Mouse (Mus musculus) forebrain, embryonic 13.5 days (tissue): ENCODE measurements at regions not wholly inside any gene's neighbourhood (a gene's known extent, or its start where the extent isn't known, plus 50 kb on each side); places are given as distances from the start of the nearest gene placed in this dataset.

ENCODE experiments used
- ATAC-seq: fragments of 200-750 bp; cut with Nextera tagmentation; 2 replicates; pipeline ENCODE4 v1.8.0; 2017
- H3K27ac ChIP-seq: fragments of 300-500 bp; sonication (generic); 2 replicates; pipeline ENCODE4 v1.5.1; 2015; ENCODE audit warnings: inconsistent platforms, mild to moderate bottlenecking, moderate library complexity
- H3K27me3 ChIP-seq: fragments of 300-500 bp; sonication (generic); 2 replicates; pipeline ENCODE4 v1.6.1; 2015; ENCODE audit warnings: mild to moderate bottlenecking, inconsistent platforms
- H3K36me3 ChIP-seq: fragments of 300-500 bp; sonication (generic); 2 replicates; pipeline ENCODE4 v1.6.1; 2015; ENCODE audit warnings: mild to moderate bottlenecking, inconsistent platforms; ENCODE audit not compliant: poor library complexity, severe bottlenecking
- H3K4me1 ChIP-seq: fragments of 300-500 bp; sonication (generic); 2 replicates; pipeline ENCODE4 v1.6.1; 2015; ENCODE audit warnings: inconsistent platforms
- H3K4me2 ChIP-seq: fragments of 300-500 bp; sonication (generic); 2 replicates; pipeline ENCODE4 v1.6.1; 2015; ENCODE audit warnings: inconsistent platforms, mild to moderate bottlenecking, moderate library complexity
- H3K4me3 ChIP-seq: fragments of 300-500 bp; sonication (generic); 2 replicates; pipeline ENCODE4 v1.5.1; 2015; ENCODE audit warnings: mild to moderate bottlenecking, inconsistent platforms
- H3K9ac ChIP-seq: fragments of 300-500 bp; sonication (generic); 2 replicates; pipeline ENCODE4 v1.6.1; 2015; ENCODE audit warnings: mild to moderate bottlenecking, inconsistent platforms
- H3K9me3 ChIP-seq: fragments of 300-500 bp; sonication (generic); replicated peaks from 2 replicates; pipeline ENCODE4 v1.6.1; 2016; ENCODE audit warnings: inconsistent platforms
- WGBS: fragments of 180-500 bp; shearing (Covaris S2); methylation state at CpG from one replicate; pipeline ENCODE4 v1.1.7; 2015; 5-methylcytosine and 5-hydroxymethylcytosine counted together

DNA sequence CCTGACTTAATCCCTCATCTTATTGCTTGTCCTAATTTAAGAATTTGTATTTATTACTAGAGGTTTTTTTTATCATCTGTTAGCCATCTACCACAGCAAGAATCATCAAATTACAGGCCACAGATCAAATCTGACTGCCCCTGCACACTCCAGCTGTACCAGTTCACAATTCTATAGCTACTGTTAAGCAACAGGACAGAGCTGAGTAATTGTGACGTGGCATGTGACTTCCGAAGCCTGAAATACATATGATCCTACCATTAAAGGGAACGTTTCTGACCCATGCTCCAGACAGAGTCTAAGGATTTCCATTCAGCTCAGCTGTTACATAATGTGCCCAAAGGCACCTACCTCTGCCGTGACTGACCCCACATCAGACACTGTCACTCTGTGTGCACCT is 74.0 kb upstream of the Mboat1 start:
- H3K36me3 ChIP-seq, result no peaks in the 10 kb centered on the region
- 88% methylated on average over 4 of the region's 4 CpGs for WGBS
- no peaks in the 10 kb centered on the region for H3K27me3 ChIP-seq
- H3K4me3 ChIP-seq, result no peak overlapping the region
- H3K9me3 ChIP-seq, result no peaks in the 10 kb centered on the region
- no peak overlapping the region for H3K9ac ChIP-seq
- no peaks in the 10 kb centered on the region for H3K4me1 ChIP-seq
- no peak for ATAC-seq
- no peak overlapping the region for H3K27ac ChIP-seq
- no peak overlapping the region for H3K4me2 ChIP-seq

DNA sequence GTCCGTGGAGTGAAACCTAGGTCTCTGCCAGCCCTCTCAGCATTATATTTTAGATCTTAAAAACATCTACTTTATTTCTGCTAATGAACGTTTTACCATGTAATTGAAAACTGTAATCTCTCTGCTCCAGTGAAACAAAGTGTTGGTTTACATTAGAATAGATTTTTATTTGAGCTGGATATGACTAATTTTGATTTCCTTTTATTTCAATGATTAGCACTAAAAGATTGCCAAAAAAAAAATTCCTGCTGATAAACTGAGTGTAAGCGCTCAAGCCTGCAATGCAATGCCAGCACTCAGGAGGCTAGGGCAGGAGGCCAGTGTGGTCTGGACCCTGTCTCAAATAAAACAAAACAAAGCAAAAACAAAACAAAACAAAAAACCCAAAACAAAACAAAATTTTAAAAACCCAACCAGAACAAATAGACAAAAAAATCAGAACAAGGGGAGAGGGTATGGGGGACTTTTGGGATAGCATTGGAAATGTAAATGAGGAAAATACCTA is 69.3 kb upstream of the E2f3 start:
- no peak overlapping the region for H3K27ac ChIP-seq
- no peaks in the 10 kb centered on the region for H3K9me3 ChIP-seq
- ATAC-seq, result no peak
- no peaks in the 10 kb centered on the region for H3K4me1 ChIP-seq
- H3K4me2 ChIP-seq, result no peak overlapping the region
- no peak overlapping the region for H3K9ac ChIP-seq
- H3K36me3 ChIP-seq, result no peaks in the 10 kb centered on the region
- H3K27me3 ChIP-seq, result no peaks in the 10 kb centered on the region
- no peak overlapping the region for H3K4me3 ChIP-seq
- 89% methylated on average over 3 of the region's 3 CpGs for WGBS

DNA sequence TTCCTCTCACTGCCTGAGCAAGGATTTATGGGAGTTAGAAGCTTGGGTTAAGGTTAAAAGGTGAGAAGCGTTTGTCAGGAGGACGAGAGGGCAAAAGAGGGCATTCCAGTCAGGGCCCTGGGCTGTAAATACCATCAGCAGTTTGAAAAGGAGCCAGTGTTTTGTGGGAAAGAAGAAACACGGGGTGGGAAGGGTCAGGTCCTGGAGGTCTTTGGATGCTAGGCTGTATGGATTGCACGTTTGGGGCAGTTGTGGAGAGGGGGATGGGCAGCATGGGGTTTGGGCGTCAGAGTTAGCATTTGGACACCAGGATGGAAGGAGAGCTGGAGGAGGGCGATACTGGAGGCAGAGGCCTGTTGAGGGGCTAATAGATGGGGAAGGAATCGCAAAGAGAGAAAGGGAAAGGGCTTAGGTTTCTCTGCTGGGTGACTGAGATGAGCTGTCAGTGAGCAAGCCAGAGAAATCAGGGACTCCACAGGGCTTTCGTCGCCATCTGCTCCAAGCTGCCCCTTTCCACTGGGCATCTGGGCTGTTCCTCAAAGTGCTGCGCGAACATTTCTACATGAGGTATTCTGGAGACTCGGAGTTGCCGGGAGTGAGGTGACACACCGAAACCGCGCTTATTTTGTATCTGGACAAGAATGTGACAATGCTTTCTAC is 66.2 kb upstream of the E2f3 start:
- Histone ChIP-seq H3K27me3 (no peaks in the 10 kb centered on the region), H3K9me3 (no peaks in the 10 kb centered on the region), H3K4me2 (no peak overlapping the region), H3K4me1 (no peaks in the 10 kb centered on the region), H3K36me3 (no peaks in the 10 kb centered on the region), H3K27ac (no peak overlapping the region), H3K9ac (no peak overlapping the region), H3K4me3 (no peak overlapping the region)
- ATAC-seq, result no peak
- 74% methylated on average over 16 of the region's 16 CpGs for WGBS

DNA sequence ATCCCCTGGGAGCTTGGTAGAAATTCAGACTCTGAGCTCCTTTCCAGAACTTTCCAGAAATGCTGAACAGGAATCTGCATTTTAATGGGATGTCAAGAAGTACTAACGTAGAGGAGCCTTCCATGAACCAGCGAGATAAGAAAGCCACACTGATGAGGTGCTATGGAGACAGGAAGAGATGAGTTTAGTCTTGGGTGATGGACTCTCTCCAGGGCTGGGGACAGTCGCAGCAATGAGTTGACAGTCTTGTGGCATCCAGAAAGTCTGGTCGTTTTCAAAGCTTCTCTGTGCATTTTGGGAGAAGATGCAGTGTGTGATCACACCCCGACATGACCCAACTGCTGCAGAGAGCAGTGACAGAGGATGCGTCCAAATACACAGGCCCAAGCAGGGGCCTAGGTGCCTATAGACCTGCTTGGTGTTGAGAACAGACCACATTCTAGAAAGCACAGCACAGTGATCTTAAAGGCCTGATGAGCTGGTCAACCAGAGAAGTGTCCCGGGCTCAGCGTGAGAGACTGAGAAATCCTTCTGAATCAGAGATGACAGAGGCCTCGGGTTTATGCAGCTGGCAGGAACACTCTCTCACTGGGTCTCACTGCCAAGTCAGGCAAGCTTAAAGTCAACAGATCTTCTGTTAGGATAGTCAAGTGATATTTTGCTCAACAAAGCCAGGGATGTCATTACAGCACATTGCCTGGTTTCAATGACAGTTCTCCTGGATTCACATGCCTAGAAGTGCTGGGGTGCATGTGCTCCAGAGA is 65.1 kb upstream of the E2f3 start:
- Histone ChIP-seq H3K4me1 (no peaks in the 10 kb centered on the region), H3K36me3 (no peaks in the 10 kb centered on the region), H3K27me3 (no peaks in the 10 kb centered on the region), H3K4me3 (no peak overlapping the region), H3K4me2 (no peak overlapping the region), H3K9ac (no peak overlapping the region), H3K9me3 (no peaks in the 10 kb centered on the region), H3K27ac (no peak overlapping the region)
- 85% methylated on average over 9 of the region's 9 CpGs for WGBS
- no peak for ATAC-seq

DNA sequence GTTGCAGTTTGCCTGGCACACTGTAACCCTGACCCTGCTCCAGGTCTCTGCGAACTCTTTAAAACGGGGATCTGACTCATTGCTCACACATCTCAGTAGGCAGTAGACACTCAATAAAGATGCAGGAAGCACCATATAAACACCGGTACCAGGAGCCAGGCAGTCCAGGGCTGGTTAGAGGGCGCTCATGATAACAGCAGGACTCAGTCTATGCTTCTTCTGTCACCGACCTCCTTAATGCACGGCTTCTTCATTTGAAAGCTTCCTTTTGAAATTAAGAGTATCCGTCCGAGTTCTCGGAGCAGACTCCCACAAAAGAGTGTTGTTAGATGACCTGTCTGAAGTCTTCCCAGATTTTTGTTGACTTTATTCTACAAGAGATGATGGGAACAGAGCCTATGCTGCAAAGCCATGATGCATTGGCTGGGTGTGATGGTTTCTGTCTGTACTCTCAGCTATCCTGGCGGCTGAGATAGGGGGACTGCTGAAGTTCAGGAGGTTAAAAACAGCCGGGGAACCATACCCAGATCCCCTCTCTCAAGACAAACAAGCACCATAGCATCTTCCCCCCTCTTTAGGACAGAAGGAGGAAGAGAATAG is 62.5 kb upstream of the E2f3 start:
- no peaks in the 10 kb centered on the region for H3K4me1 ChIP-seq
- H3K9ac ChIP-seq, result no peak overlapping the region
- no peaks in the 10 kb centered on the region for H3K36me3 ChIP-seq
- 87% methylated on average over 11 of the region's 11 CpGs for WGBS
- ATAC-seq, result no peak
- H3K4me2 ChIP-seq, result no peak overlapping the region
- no peaks in the 10 kb centered on the region for H3K27me3 ChIP-seq
- H3K9me3 ChIP-seq, result no peaks in the 10 kb centered on the region
- no peak overlapping the region for H3K4me3 ChIP-seq
- no peak overlapping the region for H3K27ac ChIP-seq

DNA sequence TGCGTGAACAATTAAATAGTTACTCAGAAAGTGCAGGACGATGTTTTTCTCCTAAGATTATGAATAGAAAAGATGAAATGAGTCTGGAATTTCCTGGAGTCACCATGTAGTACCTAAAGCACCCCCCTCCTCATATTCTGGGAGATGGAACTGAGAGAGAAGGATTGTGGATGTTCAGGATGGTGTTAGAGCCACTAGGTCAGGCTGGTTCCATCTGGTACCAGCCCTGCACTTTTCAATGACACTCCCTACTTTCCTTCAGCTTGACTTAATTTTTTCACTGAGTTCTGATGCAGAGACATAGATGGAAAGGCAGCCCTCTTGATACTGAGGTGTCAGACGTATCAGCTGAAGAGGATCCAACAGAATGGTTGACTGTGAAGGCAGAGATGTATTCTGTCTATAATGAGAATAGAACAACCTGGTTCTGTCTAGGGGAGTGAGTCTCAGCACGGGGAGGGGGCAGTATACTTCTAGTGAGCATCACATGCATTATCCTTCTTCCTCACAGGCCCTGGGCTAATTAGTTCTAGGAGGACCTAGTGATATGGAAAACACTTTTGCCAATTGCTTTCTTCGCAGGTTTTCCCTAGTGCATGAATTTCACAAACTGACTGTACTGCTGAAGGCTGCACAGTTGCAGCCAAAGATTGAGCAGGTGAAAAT is 60.8 kb upstream of the E2f3 start:
- Histone ChIP-seq H3K4me2 (no peak overlapping the region), H3K27ac (no peak overlapping the region), H3K4me1 (no peaks in the 10 kb centered on the region), H3K27me3 (no peaks in the 10 kb centered on the region), H3K36me3 (no peaks in the 10 kb centered on the region), H3K9me3 (no peaks in the 10 kb centered on the region), H3K9ac (no peak overlapping the region), H3K4me3 (no peak overlapping the region)
- WGBS, result 84% methylated on average over 5 of the region's 5 CpGs
- no peak for ATAC-seq

DNA sequence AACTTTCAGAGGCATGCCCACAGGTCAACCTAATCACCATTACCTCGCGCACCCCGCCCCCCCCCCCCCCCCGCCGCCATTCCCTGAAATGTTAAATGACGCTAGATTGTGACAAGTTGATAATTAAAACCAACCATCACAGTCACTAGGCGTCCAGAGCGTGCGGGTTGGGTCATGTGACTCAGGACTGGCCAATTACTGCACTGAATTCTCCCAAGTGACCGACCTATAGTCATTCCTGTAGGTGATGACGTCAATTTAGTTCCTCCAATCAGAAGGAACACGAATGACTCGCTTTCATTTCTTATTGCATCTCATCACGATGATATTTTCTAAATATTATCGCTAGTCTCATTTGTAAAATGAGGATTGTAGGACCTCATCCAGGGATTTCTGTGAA is 60.2 kb upstream of the E2f3 start:
- no peak overlapping the region for H3K4me2 ChIP-seq
- peak; percentile 71 for ATAC-seq
- no peaks in the 10 kb centered on the region for H3K36me3 ChIP-seq
- no peak overlapping the region for H3K9ac ChIP-seq
- H3K27me3 ChIP-seq, result no peaks in the 10 kb centered on the region
- H3K4me1 ChIP-seq, result no peaks in the 10 kb centered on the region
- no peak overlapping the region for H3K27ac ChIP-seq
- no peaks in the 10 kb centered on the region for H3K9me3 ChIP-seq
- WGBS, result 56% methylated on average over 15 of the region's 15 CpGs
- no peak overlapping the region for H3K4me3 ChIP-seq

DNA sequence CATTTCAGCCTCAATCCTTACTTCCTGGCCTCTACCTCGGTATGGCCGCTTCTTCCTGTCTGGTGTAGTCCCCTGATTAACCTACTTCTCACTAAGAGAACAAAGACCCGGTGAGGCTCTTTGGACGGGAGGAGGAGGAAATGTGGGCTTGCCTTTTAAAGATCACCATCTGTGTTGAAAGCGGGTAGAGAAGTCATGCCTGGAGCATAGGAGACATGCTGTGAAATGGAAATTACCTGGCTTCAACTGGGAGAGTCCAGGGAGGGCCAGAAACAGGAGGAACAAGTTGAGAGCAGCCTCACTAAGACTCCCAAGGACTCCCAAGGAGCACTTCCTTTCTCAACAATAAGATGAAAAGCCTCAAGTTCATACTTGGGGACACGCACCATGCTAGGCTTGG is 59.4 kb upstream of the E2f3 start:
- 79% methylated on average over 6 of the region's 6 CpGs for whole genome bisulfite sequencing
- H3K4me1 ChIP-seq, result no peaks in the 10 kb centered on the region
- H3K9me3 ChIP-seq, result no peaks in the 10 kb centered on the region
- H3K27ac ChIP-seq, result no peak overlapping the region
- H3K9ac ChIP-seq, result no peak overlapping the region
- no peak for ATAC-seq
- no peaks in the 10 kb centered on the region for H3K27me3 ChIP-seq
- no peak overlapping the region for H3K4me3 ChIP-seq
- H3K4me2 ChIP-seq, result no peak overlapping the region
- H3K36me3 ChIP-seq, result no peaks in the 10 kb centered on the region

DNA sequence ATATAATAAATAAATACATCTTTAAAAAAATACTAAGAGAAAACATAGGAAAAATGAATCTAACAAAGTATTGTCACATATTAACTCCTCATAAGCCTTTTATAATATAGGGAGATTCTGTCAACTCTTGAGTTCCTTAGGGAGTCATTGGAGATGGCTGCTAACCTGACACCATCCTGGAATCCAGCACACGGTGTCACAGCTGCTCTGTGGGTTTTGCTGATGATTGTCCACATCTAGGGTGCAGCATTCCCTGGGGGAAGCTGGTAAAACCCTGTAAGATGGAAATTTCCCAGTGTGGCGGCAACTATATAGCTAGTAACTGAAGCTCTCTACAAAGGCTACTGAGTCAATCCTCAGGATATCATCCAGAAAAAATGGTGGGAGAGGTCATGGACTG is 58.9 kb upstream of the E2f3 start:
- WGBS, result 90% methylated on average over 2 of the region's 2 CpGs
- Histone ChIP-seq H3K4me3 (no peak overlapping the region), H3K27me3 (no peaks in the 10 kb centered on the region), H3K4me2 (no peak overlapping the region), H3K27ac (no peak overlapping the region), H3K9ac (no peak overlapping the region), H3K36me3 (no peaks in the 10 kb centered on the region), H3K9me3 (no peaks in the 10 kb centered on the region), H3K4me1 (no peaks in the 10 kb centered on the region)
- ATAC-seq, result no peak

DNA sequence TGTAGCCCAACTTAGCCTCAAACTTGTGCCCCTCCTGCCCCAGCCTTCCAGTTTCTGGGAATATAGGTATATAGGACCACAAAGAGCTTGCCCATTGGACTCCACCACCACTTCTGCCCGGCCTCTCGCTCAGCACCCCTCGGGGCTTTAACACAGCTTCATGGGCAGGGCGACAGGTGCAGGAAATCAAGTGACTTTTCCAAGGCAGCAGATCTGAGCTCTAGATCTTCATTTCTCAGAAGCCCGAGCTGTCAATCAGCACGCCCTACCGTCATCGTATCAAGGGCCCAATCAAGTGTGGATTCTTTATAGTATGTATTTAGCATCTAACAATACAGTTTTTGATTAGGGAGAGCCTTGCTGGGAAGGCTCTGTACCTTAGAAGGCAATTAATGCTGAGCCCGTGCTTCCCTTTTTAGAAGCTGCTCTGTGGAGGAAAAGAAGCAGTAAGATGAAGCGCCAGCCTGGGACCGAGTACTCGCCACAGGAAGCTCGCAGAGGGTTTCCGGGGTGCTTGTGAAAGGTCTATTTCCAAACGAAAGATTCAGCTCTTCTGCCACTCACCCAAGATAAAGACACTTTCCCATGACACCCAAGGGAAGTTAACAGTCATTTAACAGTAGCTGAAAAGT is 56.9 kb upstream of the E2f3 start:
- no peak for ATAC-seq
- WGBS, result 65% methylated on average over 15 of the region's 15 CpGs
- H3K4me1 ChIP-seq, result no peaks in the 10 kb centered on the region
- H3K9me3 ChIP-seq, result no peaks in the 10 kb centered on the region
- H3K27me3 ChIP-seq, result no peaks in the 10 kb centered on the region
- no peak overlapping the region for H3K27ac ChIP-seq
- no peaks in the 10 kb centered on the region for H3K36me3 ChIP-seq
- H3K4me3 ChIP-seq, result no peak overlapping the region
- no peak overlapping the region for H3K9ac ChIP-seq
- H3K4me2 ChIP-seq, result no peak overlapping the region

DNA sequence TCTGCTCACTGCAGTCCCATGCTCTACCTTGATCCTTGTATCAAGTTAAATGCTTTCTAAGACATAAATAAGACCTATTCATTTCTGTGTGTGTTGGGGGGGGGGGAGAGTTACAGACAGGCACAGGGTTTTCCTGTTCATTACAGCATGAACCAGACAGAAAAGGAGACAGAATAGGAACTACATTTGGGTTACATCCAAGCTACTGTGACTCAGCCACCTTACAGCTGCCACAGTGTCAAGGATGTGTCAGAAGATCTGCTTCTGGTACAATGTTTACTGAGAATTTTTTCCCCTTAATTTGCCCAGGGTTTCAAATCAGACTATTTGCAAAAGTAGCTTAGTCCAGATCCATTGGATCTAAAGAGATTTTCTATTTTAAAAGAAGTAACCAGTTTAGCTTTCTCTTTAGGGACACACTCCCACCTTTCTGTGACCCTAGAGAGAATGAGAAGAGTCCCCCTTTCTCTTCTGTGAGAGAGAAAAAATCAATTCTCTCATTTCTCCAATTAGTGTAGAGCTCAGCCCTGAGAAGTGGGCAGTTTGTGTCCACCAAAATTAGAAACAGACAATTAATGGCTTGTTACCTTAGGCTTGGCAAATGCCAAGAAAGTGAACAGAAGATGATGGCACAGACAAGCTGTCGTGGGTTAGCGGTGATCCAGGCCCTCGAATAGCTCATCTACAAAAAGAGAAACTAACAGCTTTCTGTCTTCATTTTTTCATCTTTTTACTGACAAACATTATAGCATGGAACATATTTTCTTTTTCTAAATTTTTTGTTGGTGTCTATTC is 55.8 kb upstream of the E2f3 start:
- H3K4me2 ChIP-seq, result no peak overlapping the region
- no peak for ATAC-seq
- WGBS, result 83% methylated on average over 3 of the region's 3 CpGs
- no peaks in the 10 kb centered on the region for H3K4me1 ChIP-seq
- no peaks in the 10 kb centered on the region for H3K36me3 ChIP-seq
- H3K27me3 ChIP-seq, result no peaks in the 10 kb centered on the region
- no peak overlapping the region for H3K4me3 ChIP-seq
- H3K9ac ChIP-seq, result no peak overlapping the region
- no peak overlapping the region for H3K27ac ChIP-seq
- no peaks in the 10 kb centered on the region for H3K9me3 ChIP-seq
